Mouse (Mus musculus) skeletal muscle tissue, postnatal 0 days (tissue): ENCODE results near the gene Gm9780. TPM values are rescaled to one million over a fixed set of nuclear protein-coding genes. Genes with fewer than 3 reads are reported as not detected.

Experiments used
- polyA plus RNA-seq: library from polyadenylated mRNA; unstranded; fragments of >200 nt; fragmentation: Nextera tagmentation; extraction: Ambion mirVana; gene quantifications from 2 replicates; pipeline ENCODE4 v1.2.1, GENCODE M21; 2015

Gene Gm9780
- 85.2 and 92.5 TPM in 2 replicates for polyA plus RNA-seq

DNA sequence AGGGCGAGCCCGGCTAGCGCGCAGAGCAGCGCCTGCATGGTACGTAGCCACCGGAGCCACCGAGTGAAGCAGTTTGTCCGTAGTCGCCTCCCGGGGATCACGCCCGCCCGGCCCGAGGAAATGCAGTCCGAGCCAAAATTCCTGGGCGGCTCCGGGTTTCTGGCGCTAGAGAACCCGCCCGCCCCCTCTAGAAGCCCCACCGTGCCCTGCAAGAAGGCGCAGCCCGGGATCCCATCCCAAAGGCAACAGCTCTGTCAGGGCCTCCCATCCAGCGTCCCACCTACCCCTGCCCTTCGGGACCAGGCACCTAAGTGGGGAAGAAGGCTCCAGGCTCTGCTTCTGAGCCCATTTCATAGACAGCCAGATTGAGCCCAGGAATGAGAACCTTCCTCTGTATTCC lies at the start of gene Gm9780:
Gene Gm9780, minus strand, starts transcription at position 101 of the 400 bp plus-strand sequence.

DNA sequence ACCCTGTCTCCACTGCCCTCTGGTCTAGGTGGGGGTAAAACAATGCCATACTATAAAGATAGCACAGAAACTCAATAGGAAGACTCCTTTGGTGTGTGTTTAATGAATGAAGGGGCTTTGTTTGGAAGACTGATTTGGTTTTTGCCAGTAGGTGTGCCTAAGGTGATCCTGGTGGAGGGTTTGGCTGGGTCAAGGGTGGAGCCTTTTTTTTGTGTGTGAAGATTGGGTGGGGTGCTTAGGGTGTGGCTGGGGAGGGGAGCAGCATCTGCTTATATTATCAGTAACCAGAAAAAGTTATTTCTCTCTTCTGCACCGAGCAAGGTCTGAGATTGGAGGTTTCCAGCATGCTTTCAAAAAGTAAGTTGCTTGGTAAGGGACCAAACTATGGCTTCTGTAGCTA lies 39.5 kb upstream of the Gm9780 start, which contains the start of gene Cphx3:
Gene Cphx3, plus strand, starts transcription at position 301 of the 400 bp plus-strand sequence.

DNA sequence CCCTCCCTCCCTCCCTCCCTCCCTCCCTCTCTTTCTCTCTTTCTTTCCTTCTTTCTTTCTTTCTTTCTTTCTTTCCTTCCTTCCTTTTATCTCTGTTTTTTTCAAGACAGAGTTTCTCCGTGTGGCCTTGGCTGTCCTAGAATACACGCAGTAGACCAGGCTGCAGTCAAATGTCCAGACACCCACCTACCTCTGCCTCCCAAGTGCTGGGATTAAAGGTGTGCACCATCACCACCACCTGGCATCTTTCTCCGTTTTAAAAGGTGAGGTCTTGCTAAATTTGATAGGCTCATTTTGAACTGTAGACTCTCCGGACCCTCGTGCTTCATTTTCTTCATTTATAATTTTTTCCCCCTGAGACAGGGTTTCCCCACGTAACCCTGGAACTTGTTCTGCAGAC lies 38.7 kb upstream of the Gm9780 start, which contains the start of gene Cphx2:
Gene Cphx2, plus strand, starts transcription at position 301 of the 400 bp plus-strand sequence.

DNA sequence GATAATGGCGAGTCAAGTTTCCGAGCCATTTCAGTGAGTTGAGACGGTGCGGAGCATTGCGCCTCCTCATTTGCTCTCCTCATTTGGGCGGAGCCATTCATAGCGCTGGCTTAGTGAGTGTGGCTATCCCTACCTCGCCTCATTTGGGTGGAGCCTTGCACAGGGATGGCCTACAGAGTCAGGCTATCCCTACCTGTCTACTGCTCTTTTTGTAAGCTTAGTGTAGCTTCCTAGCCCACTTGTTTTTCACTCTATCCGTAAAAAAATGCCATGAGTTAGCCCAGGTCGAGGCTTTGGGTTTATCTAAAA lies 24.8 kb upstream of the Gm9780 start, which contains the start of gene Tmem254c:
Gene Tmem254c, minus strand, starts transcription at position 31 of the 309 bp plus-strand sequence.

DNA sequence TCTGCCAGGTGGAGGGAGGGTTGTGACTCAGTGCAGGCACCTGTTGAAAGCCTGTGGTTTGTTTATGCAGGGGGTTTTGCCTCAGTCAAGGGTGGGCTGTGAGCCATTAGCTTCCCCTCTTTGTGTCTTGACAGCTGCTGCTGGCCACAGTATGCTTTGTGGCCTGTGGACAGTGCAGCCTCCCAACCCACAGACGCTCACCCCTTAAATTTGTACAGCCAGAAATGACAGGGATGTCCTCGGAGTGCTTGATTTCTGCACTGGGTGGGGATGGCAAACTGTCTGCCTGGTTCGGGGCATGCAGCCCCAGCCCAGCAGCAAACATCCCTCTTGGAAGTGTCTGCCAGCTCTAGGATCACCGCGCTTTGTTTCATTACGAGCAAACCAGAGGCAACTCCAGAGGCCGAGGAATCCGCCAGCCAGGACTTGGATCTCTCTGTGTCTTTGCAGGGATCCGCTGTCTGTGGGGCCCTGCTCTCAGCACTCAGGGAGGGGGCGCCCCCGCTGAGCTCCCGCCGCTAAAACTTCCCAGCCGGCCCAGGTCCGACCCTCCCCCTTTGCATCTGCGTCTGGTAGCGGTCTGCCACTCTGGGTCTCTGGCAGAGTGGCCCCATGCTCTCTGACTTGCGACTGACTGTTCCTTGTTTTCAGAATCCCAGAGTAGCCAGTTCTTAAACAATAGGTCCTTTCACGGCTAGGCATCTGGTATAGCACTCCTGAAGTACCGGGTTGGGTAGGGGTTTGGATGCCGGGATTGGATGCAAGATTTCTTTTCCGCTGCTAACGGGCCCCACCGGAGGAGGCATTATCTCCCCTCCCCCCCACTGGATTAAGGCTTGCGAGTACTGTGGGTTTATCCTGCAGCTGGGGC lies 63.9 kb downstream of the Gm9780 start, which contains the start of gene Duxbl1:
Gene Duxbl1, plus strand, starts transcription at position 207 of the 871 bp plus-strand sequence.

Other genes with a start within 250 kb of the Gm9780 start
- gene Anxa11, start 200.6 kb downstream of the Gm9780 start, polyA plus RNA-seq = 85.0 and 87.0 TPM in 2 replicates
- 2.8 and 3.4 TPM in 2 replicates for gene Plac9a, start 139.6 kb downstream of the Gm9780 start, polyA plus RNA-seq
- gene Tmem254a, start 115.0 kb downstream of the Gm9780 start, polyA plus RNA-seq = 1.3 and 1.6 TPM in 2 replicates
- 0.15 TPM in 1 of 2 replicates, not detected in the other for gene Cphx1, start 104.4 kb downstream of the Gm9780 start, polyA plus RNA-seq
- gene Duxbl1, start 64.1 kb downstream of the Gm9780 start, polyA plus RNA-seq = 0.69 and 1.1 TPM in 2 replicates
- gene Tmem254c, start 24.6 kb upstream of the Gm9780 start, polyA plus RNA-seq = 20.6 and 23.9 TPM in 2 replicates
- gene Cphx2, start 38.8 kb upstream of the Gm9780 start, polyA plus RNA-seq = not detected in 2 replicates
- not detected in 2 replicates for gene Cphx3, start 39.6 kb upstream of the Gm9780 start, polyA plus RNA-seq
- 0.94 TPM in 1 of 2 replicates, not detected in the other for gene Duxbl2, start 75.6 kb upstream of the Gm9780 start, polyA plus RNA-seq
- 81.8 and 114 TPM in 2 replicates for gene Plac9b, start 139.8 kb upstream of the Gm9780 start, polyA plus RNA-seq
- gene Tmem254b, start 164.3 kb upstream of the Gm9780 start, polyA plus RNA-seq = 12.2 and 17.6 TPM in 2 replicates
- gene Duxbl3, start 215.3 kb upstream of the Gm9780 start, polyA plus RNA-seq = 1.4 and 1.9 TPM in 2 replicates